Mouse (Mus musculus) urinary bladder, postnatal 36 days (tissue): ENCODE data around the gene Xpo4.

Experiments
- DNase-seq, 2 experiments: peaks; one replicate each; pipeline ENCODE4 v3.0.0; 2022; ENCODE audit warnings: low spot score in 2 of 2, mixed read lengths in 1 of 2

Xpo4 gene

DNA sequence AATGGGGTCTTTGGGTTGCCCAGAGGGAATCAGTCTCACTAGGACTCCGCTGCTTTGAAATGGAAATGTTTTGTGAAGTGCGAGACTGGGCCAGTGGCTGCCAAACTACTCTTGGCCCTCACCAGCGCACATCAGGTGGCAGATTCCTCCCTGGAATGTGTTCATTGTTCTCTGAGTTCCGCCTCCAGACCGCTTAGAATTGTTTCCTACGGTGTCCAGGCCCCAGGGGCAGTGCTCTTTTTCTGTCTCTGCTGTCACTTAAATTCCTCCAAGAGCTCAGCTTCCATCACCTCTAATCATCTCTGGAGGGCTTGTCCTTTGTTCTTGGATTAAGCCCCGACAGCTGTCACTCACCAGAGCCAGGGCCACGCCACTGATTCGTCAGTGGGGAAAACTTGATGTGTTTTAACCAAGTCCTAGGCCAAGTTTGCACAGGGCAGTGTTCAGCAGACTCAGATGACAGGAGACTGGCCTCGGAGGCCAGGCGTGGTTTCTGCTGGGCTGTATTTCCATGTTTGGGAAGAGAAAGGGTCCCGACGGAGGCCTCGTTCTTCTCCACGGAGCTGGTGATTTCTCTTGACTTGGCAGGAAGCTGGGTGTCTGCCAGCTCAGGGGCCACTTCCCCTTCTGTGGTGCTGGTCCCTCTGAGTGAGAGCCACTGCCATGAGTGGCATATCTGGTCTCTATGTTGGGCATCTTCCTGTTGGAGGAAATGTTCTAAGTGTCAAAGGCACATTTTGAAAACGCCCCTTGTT lies 127.8 kb downstream of the Xpo4 start:
- no peak for DNase-seq

GRCm38 (mm10) chr14:57536820-57537219 lies 128.4 kb downstream of the Xpo4 start:
- DNase-seq = no peak

- no peak for DNase-seq
Measured at GRCm38 (mm10) chr14:57535646-57536045, 129.6 kb downstream of the Xpo4 start.

DNA sequence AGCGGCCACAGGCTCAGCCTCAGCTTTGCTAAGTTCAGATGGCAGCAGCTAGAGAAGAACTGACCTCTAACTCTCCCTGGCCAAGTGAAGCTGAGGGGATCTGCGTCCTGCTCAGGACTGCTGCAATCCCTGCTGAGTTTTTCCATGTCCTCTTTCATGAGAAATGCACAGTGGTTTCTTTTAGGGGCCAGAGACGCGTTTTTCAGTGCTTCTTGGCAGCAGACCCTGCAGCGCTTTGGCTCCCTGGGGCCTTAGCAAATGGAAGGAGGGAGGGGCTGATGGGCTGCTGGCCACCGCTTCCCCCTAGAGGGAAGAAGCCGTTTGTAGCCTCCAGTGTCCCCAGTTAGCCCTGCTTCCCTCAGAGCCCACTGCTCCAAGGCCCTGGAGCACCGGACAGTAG lies 130.3 kb downstream of the Xpo4 start:
- peak in 1 of 2 experiments; percentile 54 for DNase-seq

- DNase-seq = no peak
Measured at GRCm38 (mm10) chr14:57534346-57534745, 130.9 kb downstream of the Xpo4 start.

DNA sequence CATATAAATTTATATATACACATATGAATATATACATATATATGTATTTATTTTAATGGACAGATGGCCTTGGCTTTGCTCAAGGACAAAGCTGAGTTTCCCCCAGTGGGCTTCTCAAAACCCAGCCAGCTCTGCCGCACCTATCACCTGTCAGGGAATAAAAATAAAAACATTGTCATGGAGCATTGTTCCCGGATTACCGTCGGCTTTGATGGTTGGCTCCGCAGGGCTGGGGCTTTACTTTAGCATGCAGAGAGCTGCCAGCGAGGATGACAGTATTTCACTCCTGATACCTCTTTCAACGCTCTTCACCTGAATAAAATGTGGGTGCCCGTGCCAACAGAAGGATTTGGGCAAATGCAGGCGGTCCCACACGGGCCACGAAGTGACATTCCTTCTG lies 131.4 kb downstream of the Xpo4 start:
- DNase-seq = no peak

DNA sequence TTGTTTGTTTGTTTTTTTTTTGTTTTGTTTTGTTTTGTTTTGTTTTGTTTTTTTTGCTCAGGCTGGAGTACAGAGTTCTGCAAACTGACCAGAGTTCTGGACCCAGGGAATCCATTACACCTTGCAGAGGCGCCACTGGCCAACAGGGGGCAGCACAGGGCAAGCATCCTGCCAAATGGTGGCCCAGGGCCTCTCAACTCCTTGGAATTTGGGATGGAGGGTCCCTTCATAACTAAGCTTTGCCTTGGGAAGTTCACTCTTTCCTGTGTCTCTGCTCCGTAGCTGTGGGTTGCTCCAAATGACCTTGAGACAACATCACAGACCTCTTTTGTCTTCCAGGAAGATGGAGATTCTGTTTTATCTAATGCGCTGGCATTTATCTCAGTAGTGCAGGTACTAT lies 132.0 kb downstream of the Xpo4 start:
- DNase-seq = peak in 1 of 2 experiments; percentile 57

GRCm38 (mm10) chr14:57532577-57532976 lies 132.7 kb downstream of the Xpo4 start:
- DNase-seq = no peak

DNA sequence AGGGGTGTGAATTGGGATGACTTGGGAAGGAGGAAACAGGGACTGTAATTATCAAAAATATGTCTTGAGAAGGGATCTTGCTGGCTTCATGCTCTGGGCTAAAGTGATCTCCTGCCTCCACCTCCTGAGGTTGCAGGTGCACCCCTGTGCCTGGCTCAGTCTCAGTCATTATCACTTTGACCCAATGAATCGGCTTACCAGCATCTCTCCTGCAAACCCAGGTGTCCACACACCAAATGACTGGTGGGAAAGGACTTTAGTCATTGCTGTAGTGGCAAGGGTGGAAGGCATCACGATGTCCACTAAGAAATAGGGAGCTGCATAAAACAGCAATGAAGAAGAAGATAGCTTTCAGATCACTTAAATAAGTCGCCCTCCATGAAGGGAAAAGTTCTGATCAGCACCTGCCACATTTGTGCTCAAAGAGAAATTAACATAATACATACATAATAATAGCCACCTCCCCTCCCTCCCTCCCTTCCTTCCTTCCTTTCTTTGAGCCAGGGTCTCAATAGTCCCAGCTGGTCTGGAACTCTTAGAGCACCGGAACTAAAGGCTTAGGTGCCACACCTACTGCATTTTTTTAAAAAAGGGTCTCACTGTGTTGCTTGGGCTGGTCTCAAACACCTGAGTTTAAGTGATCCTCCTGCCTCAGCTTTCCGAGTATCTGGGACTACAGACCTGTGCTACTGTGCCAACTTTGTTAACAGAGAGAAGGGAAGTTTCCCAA lies 135.3 kb downstream of the Xpo4 start:
- no peak for DNase-seq

- DNase-seq = no peak
Measured at GRCm38 (mm10) chr14:57529086-57529785, 136.0 kb downstream of the Xpo4 start.

GRCm38 (mm10) chr14:57527598-57527997 lies 137.6 kb downstream of the Xpo4 start:
- DNase-seq = no peak
